Mouse (Mus musculus): ENCODE results near the gene Rfx4. TPM values are rescaled to one million over a fixed set of nuclear protein-coding genes. Genes with fewer than 3 reads are reported as not detected.

Rfx4 gene
- polyA plus RNA-seq, 1 experiment from 2014 or later = not detected

DNA sequence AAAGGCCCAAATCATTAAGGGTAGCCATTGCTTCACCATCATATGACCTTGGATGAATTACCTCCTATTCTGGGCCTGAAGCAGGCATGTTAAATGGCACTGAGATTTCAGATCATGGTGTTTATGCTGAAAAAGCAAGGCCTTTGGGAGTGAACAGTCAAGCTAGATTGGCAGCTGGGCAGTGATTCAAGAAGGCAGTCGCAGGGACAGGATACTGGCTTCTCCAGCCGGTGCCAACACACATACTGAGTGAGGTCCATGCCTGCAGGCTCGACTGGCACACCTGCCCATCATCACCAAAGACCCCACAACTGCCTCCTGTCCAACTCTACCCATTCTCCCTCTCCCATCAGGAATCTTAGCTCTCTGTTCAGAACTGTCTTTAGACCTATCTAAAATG is 152.6 kb downstream of the Rfx4 start:
- no peaks in the 10 kb centered on the region for H3K9me3 ChIP-seq (ENCODE audit: control insufficient read depth, low read length)
- ATAC-seq (ENCODE audit: low FRiP score, low TSS enrichment) (no peak), DNase-seq (ENCODE audit: low spot score) (no peak)
- no peaks in the 10 kb centered on the region for H3K27me3 ChIP-seq (ENCODE audit: control insufficient read depth, insufficient read depth, low read length)
- no peak overlapping the region for H3K4me2 ChIP-seq (replicated peaks; ENCODE audit: low read depth)
- WGBS = 85% methylated on average over 3 of the region's 3 CpGs
- no peaks in the 10 kb centered on the region for H3K4me1 ChIP-seq (replicated peaks; ENCODE audit: control insufficient read depth, insufficient read depth)
- TF ChIP-seq EP300 (optimal IDR thresholded peaks at IDR 0.05) (no peak), CTCF (IDR thresholded peaks at IDR 0.05; ENCODE audit: low read depth) (no peak)
- no peak overlapping the region for H3K4me3 ChIP-seq (ENCODE audit: low read depth, low read length)
- H3K36me3 ChIP-seq (ENCODE audit: control insufficient read depth, insufficient read depth, low read length) = no peaks in the 10 kb centered on the region
- H3K9ac ChIP-seq (ENCODE audit: low read length) = no peak overlapping the region
- no peak overlapping the region for H3K27ac ChIP-seq (replicated peaks)

DNA sequence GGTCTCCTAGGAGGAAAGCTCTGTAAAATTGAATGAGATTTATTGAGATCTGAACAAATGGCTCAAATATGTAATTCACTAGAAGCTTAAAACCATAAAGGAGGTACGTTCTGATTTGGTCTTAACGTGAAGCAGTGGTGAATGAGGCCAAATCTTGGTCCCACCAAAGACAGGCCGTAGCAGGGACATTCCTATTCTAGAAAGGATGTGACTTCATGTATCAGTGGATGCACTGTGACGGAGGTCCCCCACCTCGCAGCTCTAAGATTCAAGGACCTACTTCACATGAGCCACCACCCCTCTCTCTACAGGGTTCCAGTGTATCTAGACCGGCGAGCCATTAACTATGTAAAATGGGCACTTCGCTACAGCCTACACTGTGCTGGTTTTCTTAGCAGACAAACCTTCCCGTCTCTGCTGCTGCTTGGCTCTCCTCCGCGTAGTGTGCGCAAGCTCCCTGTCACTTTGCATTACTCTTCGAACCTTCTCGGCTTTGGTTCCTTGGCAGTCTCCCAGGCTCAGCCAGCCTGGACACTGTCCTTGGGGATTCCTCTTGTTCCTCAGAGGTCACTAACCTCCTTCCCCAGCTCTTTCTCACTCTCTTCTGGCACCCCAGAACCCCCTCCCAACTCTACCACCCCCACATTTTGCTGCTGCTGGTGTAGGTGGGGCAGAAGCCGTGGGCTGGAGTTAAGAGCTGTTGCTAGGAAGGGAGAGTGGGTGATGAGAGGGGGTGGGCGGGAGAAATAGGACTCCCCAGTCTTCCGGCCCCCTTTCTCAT is 153.3 kb downstream of the Rfx4 start:
- H3K4me3 ChIP-seq (ENCODE audit: low read depth, low read length) = no peak overlapping the region
- 81% methylated on average over 17 of the region's 17 CpGs for WGBS
- no peak overlapping the region for H3K4me2 ChIP-seq (replicated peaks; ENCODE audit: low read depth)
- no peaks in the 10 kb centered on the region for H3K9me3 ChIP-seq (ENCODE audit: control insufficient read depth, low read length)
- TF ChIP-seq EP300 (optimal IDR thresholded peaks at IDR 0.05) (no peak), CTCF (IDR thresholded peaks at IDR 0.05; ENCODE audit: low read depth) (no peak)
- no peaks in the 10 kb centered on the region for H3K4me1 ChIP-seq (replicated peaks; ENCODE audit: control insufficient read depth, insufficient read depth)
- DNase-seq (ENCODE audit: low spot score) = no peak
- H3K27me3 ChIP-seq (ENCODE audit: control insufficient read depth, insufficient read depth, low read length) = no peaks in the 10 kb centered on the region
- no peaks in the 10 kb centered on the region for H3K36me3 ChIP-seq (ENCODE audit: control insufficient read depth, insufficient read depth, low read length)
- no peak overlapping the region for H3K9ac ChIP-seq (ENCODE audit: low read length)
- no peak overlapping the region for H3K27ac ChIP-seq (replicated peaks)
- no peak for ATAC-seq (ENCODE audit: low FRiP score, low TSS enrichment)

DNA sequence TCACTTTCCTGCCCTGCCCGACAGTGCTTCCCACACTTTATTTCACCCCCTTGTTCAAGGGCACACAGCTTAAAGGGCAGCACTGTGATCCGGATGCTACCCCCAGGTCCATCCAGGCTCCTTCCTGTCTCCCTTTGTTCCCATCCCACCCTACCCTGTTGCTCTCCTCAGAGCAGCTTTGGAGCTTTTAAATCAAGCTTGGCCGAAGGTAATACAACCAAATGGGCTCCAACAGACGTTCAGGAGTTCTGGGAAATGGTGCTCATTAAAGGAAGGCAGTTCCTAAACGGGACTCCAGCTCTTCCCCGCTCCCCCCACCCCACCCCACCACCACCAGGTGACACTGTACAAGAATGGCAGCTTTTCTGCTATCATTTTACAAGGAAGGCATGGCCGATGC is 154.3 kb downstream of the Rfx4 start:
- Histone ChIP-seq H3K4me3 (ENCODE audit: low read depth, low read length) (no peak overlapping the region), H3K27me3 (ENCODE audit: control insufficient read depth, insufficient read depth, low read length) (no peaks in the 10 kb centered on the region), H3K9ac (ENCODE audit: low read length) (no peak overlapping the region), H3K27ac (replicated peaks) (no peak overlapping the region), H3K4me2 (replicated peaks; ENCODE audit: low read depth) (no peak overlapping the region), H3K9me3 (ENCODE audit: control insufficient read depth, low read length) (no peaks in the 10 kb centered on the region), H3K4me1 (replicated peaks; ENCODE audit: control insufficient read depth, insufficient read depth) (no peaks in the 10 kb centered on the region), H3K36me3 (ENCODE audit: control insufficient read depth, insufficient read depth, low read length) (no peaks in the 10 kb centered on the region)
- DNase-seq (ENCODE audit: low spot score) (no peak), ATAC-seq (ENCODE audit: low FRiP score, low TSS enrichment) (no peak)
- 59% methylated on average over 7 of the region's 7 CpGs for WGBS
- TF ChIP-seq CTCF (IDR thresholded peaks at IDR 0.05; ENCODE audit: low read depth) = no peak
- no peak for TF ChIP-seq EP300 (optimal IDR thresholded peaks at IDR 0.05)

DNA sequence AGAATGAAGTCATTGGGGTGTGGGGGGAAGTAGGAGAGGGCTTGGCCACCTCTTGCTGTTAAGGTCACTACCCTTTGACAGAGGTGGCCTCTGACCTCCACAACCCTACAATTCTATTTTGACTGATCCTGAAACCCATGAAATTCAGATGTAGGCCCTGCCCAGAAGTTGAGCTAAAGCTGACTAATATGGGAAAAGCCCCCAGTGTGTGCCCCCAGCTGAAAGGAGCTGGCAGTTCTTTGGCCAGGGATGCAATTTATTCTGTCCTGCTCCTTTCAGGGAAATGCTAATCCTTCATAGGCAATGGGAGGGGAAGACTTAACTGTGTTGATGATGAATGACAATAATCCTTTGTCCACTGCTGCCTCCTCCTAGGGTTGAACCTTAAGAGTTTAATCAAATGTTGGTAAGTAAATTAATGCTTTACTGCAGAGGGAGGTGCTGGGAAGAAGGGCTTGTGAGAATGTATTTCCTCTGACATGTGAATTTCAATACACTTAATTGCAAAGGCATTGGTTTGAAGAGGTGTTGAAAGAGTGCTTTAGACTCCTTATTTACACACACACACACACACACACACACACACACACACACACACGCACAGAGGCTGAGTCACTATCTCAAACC is 155.0 kb downstream of the Rfx4 start:
- H3K9ac ChIP-seq (ENCODE audit: low read length) = no peak overlapping the region
- H3K9me3 ChIP-seq (ENCODE audit: control insufficient read depth, low read length) = no peaks in the 10 kb centered on the region
- no peak overlapping the region for H3K4me3 ChIP-seq (ENCODE audit: low read depth, low read length)
- no peak overlapping the region for H3K27ac ChIP-seq (replicated peaks)
- H3K4me1 ChIP-seq (replicated peaks; ENCODE audit: control insufficient read depth, insufficient read depth) = no peaks in the 10 kb centered on the region
- DNase-seq (ENCODE audit: low spot score) = no peak
- H3K4me2 ChIP-seq (replicated peaks; ENCODE audit: low read depth) = no peak overlapping the region
- 40% methylated on average over 1 of the region's 1 CpGs for WGBS
- H3K36me3 ChIP-seq (ENCODE audit: control insufficient read depth, insufficient read depth, low read length) = no peaks in the 10 kb centered on the region
- ATAC-seq (ENCODE audit: low FRiP score, low TSS enrichment) = 0 out of 2 replicates have a peak, but pooled peaks have one; percentile 40
- TF ChIP-seq EP300 (optimal IDR thresholded peaks at IDR 0.05) = no peak
- no peaks in the 10 kb centered on the region for H3K27me3 ChIP-seq (ENCODE audit: control insufficient read depth, insufficient read depth, low read length)

DNA sequence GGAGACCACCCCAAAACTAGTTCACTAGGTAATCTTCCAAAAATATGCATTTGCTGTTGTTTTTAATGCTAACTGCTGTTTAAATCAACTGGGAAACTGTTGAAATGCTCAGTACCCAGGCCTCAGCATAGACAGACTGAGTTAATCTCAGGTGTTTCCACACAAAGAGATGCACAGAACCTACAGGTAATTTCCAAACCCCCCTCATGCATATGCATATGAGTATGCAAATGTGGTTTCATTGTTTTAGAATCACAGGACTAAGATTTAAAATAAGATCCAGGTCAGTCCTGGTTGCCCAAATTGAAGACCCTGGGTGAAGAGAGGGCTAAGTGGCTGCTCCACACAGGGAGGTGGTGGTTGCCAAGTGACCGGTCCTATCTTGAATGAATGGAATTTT is 157.3 kb downstream of the Rfx4 start:
- no peak for TF ChIP-seq EP300 (optimal IDR thresholded peaks at IDR 0.05)
- no peak for TF ChIP-seq CTCF (IDR thresholded peaks at IDR 0.05; ENCODE audit: low read depth)
- H3K4me1 ChIP-seq (replicated peaks; ENCODE audit: control insufficient read depth, insufficient read depth) = no peaks in the 10 kb centered on the region
- no peak overlapping the region for H3K4me3 ChIP-seq (ENCODE audit: low read depth, low read length)
- ATAC-seq (ENCODE audit: low FRiP score, low TSS enrichment) = no peak
- H3K36me3 ChIP-seq (ENCODE audit: control insufficient read depth, insufficient read depth, low read length) = no peaks in the 10 kb centered on the region
- H3K27ac ChIP-seq (replicated peaks) = no peak overlapping the region
- H3K9ac ChIP-seq (ENCODE audit: low read length) = no peak overlapping the region
- 68% methylated on average over 1 of the region's 1 CpGs for WGBS
- no peak overlapping the region for H3K4me2 ChIP-seq (replicated peaks; ENCODE audit: low read depth)
- DNase-seq (ENCODE audit: low spot score) = no peak
- no peaks in the 10 kb centered on the region for H3K9me3 ChIP-seq (ENCODE audit: control insufficient read depth, low read length)
- H3K27me3 ChIP-seq (ENCODE audit: control insufficient read depth, insufficient read depth, low read length) = no peaks in the 10 kb centered on the region

DNA sequence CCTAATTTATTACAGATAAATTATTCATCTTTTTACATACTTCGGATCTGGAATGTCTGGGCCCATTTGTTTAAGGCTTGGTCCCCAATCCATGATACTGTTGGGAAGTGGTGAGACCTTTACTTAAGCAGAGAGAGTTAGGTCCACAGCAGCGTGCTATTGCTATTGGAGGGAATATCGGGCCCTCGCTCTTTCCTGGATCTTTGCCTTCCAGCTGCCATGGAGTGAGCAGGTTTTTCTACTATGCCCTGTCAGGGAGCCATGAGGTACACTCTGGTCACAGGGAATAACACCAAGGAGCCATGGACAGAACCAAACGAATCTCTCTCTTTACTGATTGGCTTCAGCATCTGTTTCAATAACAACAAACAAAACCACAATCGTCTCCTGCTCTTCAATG is 159.6 kb downstream of the Rfx4 start:
- no peak for ATAC-seq (ENCODE audit: low FRiP score, low TSS enrichment)

More for the DNA sequence above, 159.6 kb downstream of the Rfx4 start:
- Histone ChIP-seq H3K36me3 (ENCODE audit: control insufficient read depth, insufficient read depth, low read length) (no peaks in the 10 kb centered on the region), H3K9ac (ENCODE audit: low read length) (no peak overlapping the region), H3K9me3 (ENCODE audit: control insufficient read depth, low read length) (no peaks in the 10 kb centered on the region), H3K27me3 (ENCODE audit: control insufficient read depth, insufficient read depth, low read length) (no peaks in the 10 kb centered on the region), H3K4me2 (replicated peaks; ENCODE audit: low read depth) (no peak overlapping the region), H3K4me3 (ENCODE audit: low read depth, low read length) (no peak overlapping the region), H3K4me1 (replicated peaks; ENCODE audit: control insufficient read depth, insufficient read depth) (no peaks in the 10 kb centered on the region), H3K27ac (replicated peaks) (no peak overlapping the region)
- WGBS = 77% methylated on average over 6 of the region's 6 CpGs
- TF ChIP-seq EP300 (optimal IDR thresholded peaks at IDR 0.05) (no peak), CTCF (IDR thresholded peaks at IDR 0.05; ENCODE audit: low read depth) (no peak)
- no peak for DNase-seq (ENCODE audit: low spot score)
